Mouse (Mus musculus) forebrain, embryonic 10.5 days (tissue): ENCODE measurements around the gene Mfap4. TPM values are rescaled to one million over a fixed set of nuclear protein-coding genes. Genes with fewer than 3 reads are reported as not detected.

Experiments
- DNase-seq: peaks from one replicate; pipeline ENCODE4 v3.0.0-alpha.2; 2017; ENCODE audit warnings: low spot score; ENCODE audit errors: extremely low spot score
- H3K27ac ChIP-seq: fragments of 300-500 bp; sonication (generic); 2 replicates; pipeline ENCODE4 v1.5.1; 2016; ENCODE audit warnings: mild to moderate bottlenecking
- H3K27me3 ChIP-seq: fragments of 300-500 bp; sonication (generic); 2 replicates; pipeline ENCODE4 v1.6.1; 2016; ENCODE audit warnings: mild to moderate bottlenecking; ENCODE audit not compliant: poor library complexity, severe bottlenecking
- H3K36me3 ChIP-seq: fragments of 300-500 bp; sonication (generic); replicated peaks from 2 replicates; pipeline ENCODE4 v1.6.1; 2016; ENCODE audit warnings: mild to moderate bottlenecking, moderate library complexity
- H3K4me1 ChIP-seq: fragments of 300-500 bp; sonication (generic); 2 replicates; pipeline ENCODE4 v1.6.1; 2016
- H3K4me3 ChIP-seq: fragments of 300-500 bp; sonication (generic); 2 replicates; pipeline ENCODE4 v1.5.1; 2016; ENCODE audit warnings: mild to moderate bottlenecking, moderate library complexity
- H3K9me3 ChIP-seq: fragments of 300-500 bp; sonication (generic); 2 replicates; pipeline ENCODE4 v1.6.1; 2016; ENCODE audit warnings: mild to moderate bottlenecking, moderate library complexity
- WGBS: fragments of 180-500 bp; shearing (Covaris S2); methylation state at CpG from one replicate; pipeline ENCODE4 v1.1.7; 2016; 5-methylcytosine and 5-hydroxymethylcytosine counted together
- polyA plus RNA-seq: library from polyadenylated mRNA; unstranded; fragments of >200 nt; fragmentation: Nextera tagmentation; extraction: Ambion mirVana; gene quantifications from 2 replicates; pipeline ENCODE4 v1.2.1, GENCODE M21; 2016

Gene Mfap4
- polyA plus RNA-seq, 1 experiment from 2014 or later, result 50.9 TPM

DNA sequence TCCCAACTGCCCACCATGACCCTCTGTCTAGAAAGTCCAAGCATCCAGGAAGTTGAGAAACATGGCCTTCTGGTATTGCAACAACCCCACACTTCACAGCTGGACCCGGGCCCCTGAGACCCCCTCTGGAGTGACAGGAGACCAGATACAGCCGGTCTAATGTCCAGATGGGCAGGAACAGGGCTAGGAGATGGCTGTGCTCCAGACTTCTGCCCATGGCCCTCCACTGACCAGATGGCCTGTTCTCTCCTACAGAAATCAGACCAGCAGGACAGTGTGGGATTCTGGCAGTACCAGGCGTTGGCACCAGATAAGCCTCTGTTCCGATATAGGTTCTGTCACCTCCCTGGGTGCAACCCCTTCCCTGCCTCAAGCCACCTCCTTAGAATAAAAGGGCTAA, 16.7 kb upstream of the Mfap4 start:
- Histone ChIP-seq H3K36me3 (no peaks in the 10 kb centered on the region), H3K4me1 (0 out of 2 replicates have a peak, but pooled peaks cover 9% of the 10 kb centered on the region), H3K9me3 (no peaks in the 10 kb centered on the region), H3K27ac (no peak overlapping the region), H3K4me3 (no peak overlapping the region), H3K27me3 (no peaks in the 10 kb centered on the region)
- DNase-seq, result no peak
- WGBS, result 86% methylated on average over 4 of the region's 4 CpGs

- Histone ChIP-seq H3K27me3 (no peaks in the 10 kb centered on the region), H3K4me1 (0 out of 2 replicates have a peak, but pooled peaks cover 9% of the 10 kb centered on the region), H3K27ac (no peak overlapping the region), H3K4me3 (no peak overlapping the region), H3K9me3 (no peaks in the 10 kb centered on the region), H3K36me3 (no peaks in the 10 kb centered on the region)
- 77% methylated on average over 7 of the region's 7 CpGs for WGBS
- no peak for DNase-seq
Measured at GRCm38 (mm10) chr11:61469317-61469917, 15.8 kb upstream of the Mfap4 start.

GRCm38 (mm10) chr11:61470880-61471279, 14.4 kb upstream of the Mfap4 start:
- H3K9me3 ChIP-seq, result no peaks in the 10 kb centered on the region
- H3K27ac ChIP-seq, result no peak overlapping the region
- H3K27me3 ChIP-seq, result no peaks in the 10 kb centered on the region
- H3K36me3 ChIP-seq, result no peaks in the 10 kb centered on the region
- H3K4me1 ChIP-seq, result 0 out of 2 replicates have a peak, but pooled peaks cover 9% of the 10 kb centered on the region
- no peak for DNase-seq
- no peak overlapping the region for H3K4me3 ChIP-seq

GRCm38 (mm10) chr11:61473630-61474029, 11.6 kb upstream of the Mfap4 start:
- Histone ChIP-seq H3K4me3 (no peak overlapping the region), H3K4me1 (peaks cover 23% of the 10 kb centered on the region), H3K9me3 (no peaks in the 10 kb centered on the region), H3K27me3 (no peaks in the 10 kb centered on the region), H3K36me3 (no peaks in the 10 kb centered on the region), H3K27ac (no peak overlapping the region)
- no peak for DNase-seq
- WGBS, result 79% methylated on average over 4 of the region's 4 CpGs

GRCm38 (mm10) chr11:61476786-61477382, 8.3 kb upstream of the Mfap4 start:
- no peak for DNase-seq
- peak overlapping the region; percentile 24 for H3K4me3 ChIP-seq
- H3K27ac ChIP-seq, result peak overlapping the region; percentile 61
- H3K4me1 ChIP-seq, result peaks cover 21% of the 10 kb centered on the region
- H3K36me3 ChIP-seq, result no peaks in the 10 kb centered on the region
- no peaks in the 10 kb centered on the region for H3K9me3 ChIP-seq
- H3K27me3 ChIP-seq, result no peaks in the 10 kb centered on the region
- 55% methylated on average over 12 of the region's 12 CpGs for WGBS

DNA sequence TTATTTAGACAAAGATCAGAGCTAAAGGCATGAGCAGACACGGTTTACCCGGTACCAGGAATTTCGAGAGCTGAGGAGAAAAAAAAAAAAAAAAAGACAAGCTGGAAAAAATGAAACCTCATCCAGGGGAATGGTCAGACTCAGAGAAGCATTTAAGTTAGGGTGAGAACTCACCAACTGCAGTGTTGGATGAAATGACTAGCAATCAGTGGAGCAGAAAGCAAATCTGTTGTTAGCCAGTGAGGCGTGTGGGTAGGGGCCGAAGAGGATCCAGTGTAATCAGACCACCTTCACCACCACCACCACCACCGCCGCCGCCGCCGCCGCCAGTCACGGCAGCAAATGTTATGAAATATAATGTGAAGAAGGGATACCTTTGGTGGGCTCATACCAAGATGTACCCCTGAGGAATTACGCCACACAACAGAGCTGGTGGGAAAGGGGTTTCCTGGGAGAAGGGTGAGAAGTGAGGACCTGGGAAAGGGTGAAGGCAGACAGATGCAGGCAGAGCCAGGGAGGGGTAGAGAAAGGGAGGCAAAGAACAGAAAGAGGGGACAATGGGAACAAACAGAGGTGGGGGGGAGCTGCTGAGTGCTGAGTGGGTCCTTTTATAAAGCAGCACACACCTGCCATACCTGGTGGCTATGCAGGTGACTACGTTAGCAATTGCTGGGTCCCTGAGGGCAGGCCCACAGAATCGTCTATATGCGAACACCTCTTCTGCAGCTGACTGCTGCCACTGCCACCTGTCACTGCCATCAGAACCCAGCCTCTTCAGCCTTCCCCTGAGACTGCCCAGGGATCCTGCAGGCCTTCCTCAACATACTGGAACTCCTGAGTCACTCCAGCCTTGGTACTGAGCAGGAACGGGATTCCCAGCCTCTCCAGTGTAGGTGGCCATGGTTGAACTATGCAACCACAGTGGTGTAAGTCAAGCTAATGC, 7.4 kb upstream of the Mfap4 start:
- H3K27me3 ChIP-seq, result no peaks in the 10 kb centered on the region
- no peaks in the 10 kb centered on the region for H3K36me3 ChIP-seq
- H3K27ac ChIP-seq, result peak overlapping the region; percentile 61
- DNase-seq, result no peak
- no peaks in the 10 kb centered on the region for H3K9me3 ChIP-seq
- H3K4me3 ChIP-seq, result peak overlapping the region; percentile 24; the same call in 1 of the 2 replicates
- 65% methylated on average over 17 of the region's 17 CpGs for WGBS
- peaks cover 23% of the 10 kb centered on the region for H3K4me1 ChIP-seq

- Histone ChIP-seq H3K9me3 (no peaks in the 10 kb centered on the region), H3K27ac (no peak overlapping the region), H3K4me3 (no peak overlapping the region), H3K36me3 (no peaks in the 10 kb centered on the region), H3K4me1 (peaks cover 33% of the 10 kb centered on the region), H3K27me3 (no peaks in the 10 kb centered on the region)
- WGBS, result 93% methylated on average over 4 of the region's 4 CpGs
- no peak for DNase-seq
Measured at GRCm38 (mm10) chr11:61478788-61479187, 6.4 kb upstream of the Mfap4 start.

DNA sequence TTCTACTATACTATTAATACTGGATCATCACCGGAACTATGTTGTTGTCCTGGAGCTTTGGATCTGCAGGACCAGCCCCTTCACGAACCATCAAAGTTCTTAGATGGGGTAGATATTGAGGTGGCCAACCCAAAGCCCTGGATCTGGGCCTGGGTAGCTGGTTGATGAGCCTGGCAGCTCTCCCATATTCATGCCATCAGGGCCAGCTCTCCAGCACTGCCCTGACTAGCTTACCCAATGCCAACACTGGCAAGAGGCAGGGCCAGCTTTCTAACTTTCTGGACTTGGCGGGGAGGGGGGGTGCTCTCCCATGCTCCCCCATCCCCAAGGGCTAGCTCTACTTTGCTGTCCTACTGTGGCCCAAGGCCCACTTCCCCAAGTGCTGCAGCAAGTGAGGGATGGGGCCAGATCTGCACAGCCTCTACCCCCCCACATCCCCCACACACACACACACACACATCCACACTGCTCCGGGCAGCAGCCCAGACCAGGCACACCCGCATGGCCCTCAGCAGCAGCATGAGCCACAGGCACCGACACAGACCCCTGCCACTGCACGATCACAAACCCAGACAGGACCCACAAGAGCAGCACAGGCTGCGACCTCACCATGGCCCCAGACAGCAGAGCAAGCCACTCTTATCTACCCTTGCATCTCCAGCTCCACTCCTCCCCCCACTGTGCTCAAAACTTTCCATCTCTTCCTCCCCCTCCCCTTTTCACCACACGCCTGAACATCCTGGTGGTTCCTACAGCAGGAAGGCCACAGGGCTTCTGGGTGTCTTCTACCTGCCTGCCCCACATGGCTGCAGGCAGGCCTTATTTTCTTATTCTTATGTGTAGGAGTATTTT, 3.8 kb upstream of the Mfap4 start:
- WGBS, result 81% methylated on average over 9 of the region's 9 CpGs

DNA sequence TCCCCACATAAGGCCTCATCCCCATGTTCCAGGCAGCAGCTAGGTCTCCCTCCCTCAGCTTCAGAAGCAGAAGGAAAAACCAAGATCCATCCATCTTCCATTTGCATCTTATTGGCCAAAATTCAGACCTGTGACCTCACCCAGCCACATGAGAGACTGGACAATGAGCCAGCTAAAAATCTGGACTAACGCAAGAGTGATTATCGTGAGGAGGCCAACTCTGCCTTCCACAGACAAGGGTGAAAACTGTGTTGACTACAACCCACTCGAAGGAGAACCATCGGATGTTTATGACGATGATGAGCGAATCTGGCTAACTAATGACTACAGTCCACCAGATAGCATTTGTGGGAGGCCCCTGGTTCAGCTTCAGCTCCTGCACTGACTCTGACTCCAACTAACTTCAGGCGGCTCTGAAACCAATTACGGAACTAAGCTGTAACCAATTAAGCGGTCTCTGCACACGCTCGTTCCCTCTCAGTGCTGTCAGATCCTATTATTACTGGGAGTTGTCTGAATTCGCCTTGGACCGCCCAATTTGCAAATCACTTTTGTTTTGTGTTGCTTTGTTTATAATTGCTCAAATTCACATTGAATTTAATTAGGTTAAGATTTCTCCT, 1.9 kb upstream of the Mfap4 start:
- Histone ChIP-seq H3K27me3 (no peaks in the 10 kb centered on the region), H3K27ac (peak overlapping the region; percentile 86), H3K4me1 (peaks cover 58% of the 10 kb centered on the region), H3K9me3 (no peaks in the 10 kb centered on the region), H3K36me3 (peaks cover 20% of the 10 kb centered on the region), H3K4me3 (no peak overlapping the region)
- DNase-seq, result no peak
- 54% methylated on average over 13 of the region's 13 CpGs for WGBS

More for the DNA sequence above, 3.8 kb upstream of the Mfap4 start:
- DNase-seq, result no peak
- no peaks in the 10 kb centered on the region for H3K27me3 ChIP-seq
- H3K27ac ChIP-seq, result peak overlapping the region; percentile 62; the same call in 1 of the 2 replicates
- no peak overlapping the region for H3K4me3 ChIP-seq
- peaks cover 2% of the 10 kb centered on the region; the same call in 1 of the 2 replicates for H3K36me3 ChIP-seq
- no peaks in the 10 kb centered on the region for H3K9me3 ChIP-seq
- H3K4me1 ChIP-seq, result peaks cover 59% of the 10 kb centered on the region

DNA sequence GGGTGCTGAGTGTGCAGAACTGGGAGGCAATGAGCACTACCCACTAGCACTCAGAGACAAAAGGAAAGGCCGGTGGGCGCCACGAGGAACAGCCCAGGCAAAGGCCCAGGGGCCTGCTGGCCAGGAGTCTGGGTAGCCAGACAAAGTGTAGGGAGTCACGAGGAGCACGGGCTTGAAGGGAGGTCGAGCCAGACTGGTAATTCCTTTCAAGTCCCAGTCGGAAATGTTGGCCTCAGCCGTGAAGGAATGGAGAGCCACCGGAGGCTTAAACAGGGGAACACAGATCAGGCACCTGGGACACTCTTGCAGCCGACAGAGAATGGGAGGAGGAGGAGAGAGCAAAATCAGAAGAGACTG, 997 bp upstream of the Mfap4 start:
- Histone ChIP-seq H3K9me3 (no peaks in the 10 kb centered on the region), H3K36me3 (peaks cover 29% of the 10 kb centered on the region), H3K27ac (peak overlapping the region; percentile 86), H3K4me3 (peak overlapping the region; percentile 43), H3K4me1 (peaks cover 62% of the 10 kb centered on the region), H3K27me3 (no peaks in the 10 kb centered on the region)
- WGBS, result 15% methylated on average over 10 of the region's 10 CpGs
- no peak for DNase-seq

DNA sequence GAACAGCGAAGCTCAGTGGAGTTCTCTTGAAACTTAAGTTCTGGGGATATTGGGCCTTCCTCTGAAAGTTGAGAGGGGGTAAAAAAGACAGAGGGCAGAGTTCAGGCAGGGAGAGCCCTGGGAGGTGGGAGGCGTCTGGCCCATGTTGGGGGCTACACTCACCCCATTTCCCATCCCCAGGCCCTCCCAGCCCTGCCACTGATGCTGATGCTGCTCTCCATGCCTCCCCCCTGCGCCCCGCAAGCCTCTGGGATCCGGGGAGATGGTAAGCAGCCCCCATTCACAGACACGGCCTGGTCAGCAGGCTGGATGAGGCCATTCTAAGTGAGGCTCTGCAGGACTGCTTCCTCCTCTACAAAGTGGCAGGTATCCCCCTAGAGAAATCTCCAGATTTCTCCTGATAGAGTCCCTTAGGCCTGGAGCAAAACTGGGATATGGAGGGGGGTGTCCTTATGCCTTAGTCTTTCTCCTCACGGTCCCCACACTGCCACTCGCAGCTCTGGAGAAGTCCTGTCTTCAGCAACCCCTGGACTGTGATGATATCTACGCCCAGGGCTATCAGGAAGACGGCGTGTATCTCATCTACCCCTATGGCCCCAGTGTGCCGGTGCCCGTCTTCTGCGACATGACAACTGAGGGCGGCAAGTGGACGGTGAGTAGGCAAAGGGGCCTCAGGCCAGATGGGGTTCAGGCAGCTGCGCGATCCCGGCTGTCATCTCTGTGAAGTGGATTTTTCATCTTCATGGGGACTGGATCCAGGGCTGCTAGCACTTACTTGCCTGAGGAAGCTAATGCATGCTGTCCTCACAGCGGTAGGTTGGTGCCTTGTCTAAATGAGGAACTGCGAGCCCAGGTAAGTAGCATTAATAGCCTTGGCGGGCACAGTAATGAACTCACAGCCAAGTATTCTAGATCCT, 568 bp downstream of the Mfap4 start:
- H3K4me1 ChIP-seq, result peaks cover 73% of the 10 kb centered on the region
- H3K27me3 ChIP-seq, result no peaks in the 10 kb centered on the region
- peak overlapping the region; percentile 43 for H3K4me3 ChIP-seq
- H3K9me3 ChIP-seq, result no peaks in the 10 kb centered on the region
- peak overlapping the region; percentile 86 for H3K27ac ChIP-seq
- no peak for DNase-seq
- WGBS, result 63% methylated on average over 22 of the region's 22 CpGs
- H3K36me3 ChIP-seq, result peaks cover 45% of the 10 kb centered on the region
